Mouse (Mus musculus): ENCODE data around the gene 4930507D05Rik. TPM values are rescaled to one million over a fixed set of nuclear protein-coding genes. Genes with fewer than 3 reads are reported as not detected.
"Not testable (repeated sequence)": the region's sequence is repeated elsewhere in the genome, so short reads cannot be mapped to it uniquely, and the experiment has no call there.

The 4930507D05Rik gene
- polyA plus RNA-seq, 1 experiment: not detected

GRCm38 (mm10) chr10:62471105-62471504 is 21.8 kb downstream of the 4930507D05Rik start:
- Histone ChIP-seq H3K4me3 (ENCODE audit: insufficient read depth, low read length) (no peak overlapping the region), H3K4me1 (ENCODE audit: control insufficient read depth, insufficient read depth, low read length) (0 out of 2 replicates have a peak, but pooled peaks cover 4% of the 10 kb centered on the region), H3K27ac (ENCODE audit: insufficient read depth, low read depth, low read length) (no peak overlapping the region)
- no peak for TF ChIP-seq POLR2A (IDR thresholded peaks at IDR 0.05; ENCODE audit: borderline replicate concordance, low read depth, low read length)
- TF ChIP-seq CTCF (IDR thresholded peaks at IDR 0.05; ENCODE audit: low read depth, low read length): no peak

- Histone ChIP-seq H3K27ac (ENCODE audit: insufficient read depth, low read depth, low read length) (no peak overlapping the region), H3K4me1 (ENCODE audit: control insufficient read depth, insufficient read depth, low read length) (0 out of 2 replicates have a peak, but pooled peaks cover 2% of the 10 kb centered on the region), H3K4me3 (ENCODE audit: insufficient read depth, low read length) (no peak overlapping the region)
- TF ChIP-seq POLR2A (IDR thresholded peaks at IDR 0.05; ENCODE audit: borderline replicate concordance, low read depth, low read length) (no peak), CTCF (IDR thresholded peaks at IDR 0.05; ENCODE audit: low read depth, low read length) (no peak)
Observed at GRCm38 (mm10) chr10:62474944-62475343, 25.7 kb downstream of the 4930507D05Rik start.

DNA sequence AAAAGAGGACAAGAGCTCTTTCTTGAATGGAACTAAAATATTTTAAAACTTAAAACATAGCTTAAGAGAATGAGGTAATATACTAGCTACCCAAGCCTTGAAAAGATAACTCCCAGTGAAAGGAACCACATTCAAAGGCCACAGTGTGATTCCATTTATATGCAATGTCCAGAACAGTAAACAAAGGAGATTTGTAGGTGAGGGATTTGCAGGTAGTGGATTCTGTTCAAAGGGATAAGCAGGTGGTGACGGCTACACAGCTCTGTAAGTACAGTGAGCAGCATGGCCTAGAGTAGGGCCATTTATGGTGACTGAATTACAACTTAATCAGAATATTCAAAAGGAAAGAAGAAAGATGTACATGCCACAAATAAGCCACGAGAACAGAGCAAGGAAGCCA is 27.7 kb downstream of the 4930507D05Rik start:
- Histone ChIP-seq H3K27ac (ENCODE audit: insufficient read depth, low read depth, low read length) (no peak overlapping the region), H3K4me3 (ENCODE audit: insufficient read depth, low read length) (no peak overlapping the region), H3K4me1 (ENCODE audit: control insufficient read depth, insufficient read depth, low read length) (peaks cover 5% of the 10 kb centered on the region; the same call in 1 of the 2 replicates)
- TF ChIP-seq CTCF (IDR thresholded peaks at IDR 0.05; ENCODE audit: low read depth, low read length) (no peak), POLR2A (IDR thresholded peaks at IDR 0.05; ENCODE audit: borderline replicate concordance, low read depth, low read length) (no peak)

DNA sequence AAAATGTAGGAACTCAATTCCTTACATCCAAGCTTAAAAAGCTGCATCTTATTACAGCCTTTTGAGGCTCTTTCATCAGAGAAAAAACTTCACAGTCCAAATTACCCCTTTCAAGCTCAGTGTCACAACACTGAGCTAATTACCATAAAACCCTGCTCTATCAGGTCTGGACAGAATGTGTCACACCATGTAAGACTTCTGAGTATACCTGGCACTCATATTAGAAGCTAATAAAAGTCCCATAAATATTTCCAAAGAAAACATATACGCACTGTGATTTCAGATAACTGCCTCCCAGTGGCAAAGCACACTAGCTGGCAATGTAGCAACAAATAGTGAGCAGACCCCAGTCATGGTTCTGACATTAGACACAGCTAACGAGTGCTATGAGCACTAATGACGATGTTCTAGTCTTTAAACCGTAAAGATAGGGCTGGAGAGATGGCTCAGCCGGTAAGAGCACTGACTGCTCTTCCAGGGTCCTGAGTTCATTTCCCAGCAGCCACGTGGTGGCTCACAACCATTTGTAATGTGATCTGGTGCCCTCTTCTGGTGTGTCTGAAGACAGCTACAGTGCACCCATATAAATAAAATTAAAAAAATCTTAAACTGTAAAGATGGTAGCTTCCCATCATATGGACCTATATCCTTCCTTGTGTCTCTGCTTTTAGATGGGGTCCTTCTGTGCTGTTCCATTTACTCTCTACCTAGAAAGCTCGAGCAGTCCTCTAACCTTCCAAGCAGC is 32.0 kb downstream of the 4930507D05Rik start:
- H3K4me3 ChIP-seq (ENCODE audit: insufficient read depth, low read length): no peak overlapping the region
- peaks cover 23% of the 10 kb centered on the region for H3K4me1 ChIP-seq (ENCODE audit: control insufficient read depth, insufficient read depth, low read length)
- TF ChIP-seq CTCF (IDR thresholded peaks at IDR 0.05; ENCODE audit: low read depth, low read length) (no peak), POLR2A (IDR thresholded peaks at IDR 0.05; ENCODE audit: borderline replicate concordance, low read depth, low read length) (no peak)
- H3K27ac ChIP-seq (ENCODE audit: insufficient read depth, low read depth, low read length): no peak overlapping the region

DNA sequence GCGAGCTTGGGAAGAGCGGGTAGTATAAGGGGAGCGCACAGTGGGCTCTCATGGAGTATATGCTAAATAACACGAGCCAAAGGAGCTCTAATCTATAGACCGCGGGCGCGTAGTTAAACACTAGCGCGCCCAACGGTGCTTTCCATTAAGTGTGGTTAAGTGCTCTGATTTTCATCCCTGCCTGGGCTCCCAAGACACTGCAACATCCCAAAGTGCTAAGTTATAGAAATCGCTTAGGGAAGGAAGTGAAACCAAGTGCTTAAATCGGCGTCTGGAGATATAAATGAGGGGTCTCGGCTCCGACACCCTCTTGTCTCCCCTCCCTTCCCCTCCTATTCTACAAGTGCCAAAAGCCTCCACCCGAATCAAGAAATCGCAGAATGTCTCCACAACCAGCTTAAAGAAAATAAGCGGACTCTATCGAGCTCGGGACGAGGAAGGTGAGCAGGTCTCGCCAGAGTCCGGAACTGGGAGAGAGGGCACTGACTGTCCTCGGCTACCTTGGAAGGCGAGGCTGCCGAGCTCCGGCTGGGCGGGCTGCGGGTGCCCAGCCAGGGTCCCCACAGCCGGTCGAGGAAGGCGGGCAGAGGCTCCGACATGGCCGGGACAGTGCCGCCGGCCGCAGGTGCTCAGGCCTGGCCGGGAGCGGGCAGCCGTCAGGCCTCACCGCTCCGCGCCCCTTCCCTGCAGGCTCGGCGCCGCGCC is 36.7 kb downstream of the 4930507D05Rik start:
- Histone ChIP-seq H3K4me1 (ENCODE audit: control insufficient read depth, insufficient read depth, low read length) (peaks cover 34% of the 10 kb centered on the region), H3K4me3 (ENCODE audit: insufficient read depth, low read length) (peak overlapping the region; percentile 92), H3K27ac (ENCODE audit: insufficient read depth, low read depth, low read length) (peak overlapping the region; percentile 92)
- TF ChIP-seq POLR2A (IDR thresholded peaks at IDR 0.05; ENCODE audit: borderline replicate concordance, low read depth, low read length) (no peak), CTCF (IDR thresholded peaks at IDR 0.05; ENCODE audit: low read depth, low read length) (no peak)

- peaks cover 38% of the 10 kb centered on the region for H3K4me1 ChIP-seq (ENCODE audit: control insufficient read depth, insufficient read depth, low read length)
Observed at GRCm38 (mm10) chr10:62486618-62487415, 37.5 kb downstream of the 4930507D05Rik start, which contains the start of gene Vps26a. Gene Vps26a (minus strand): TSS chr10:62486805.

DNA sequence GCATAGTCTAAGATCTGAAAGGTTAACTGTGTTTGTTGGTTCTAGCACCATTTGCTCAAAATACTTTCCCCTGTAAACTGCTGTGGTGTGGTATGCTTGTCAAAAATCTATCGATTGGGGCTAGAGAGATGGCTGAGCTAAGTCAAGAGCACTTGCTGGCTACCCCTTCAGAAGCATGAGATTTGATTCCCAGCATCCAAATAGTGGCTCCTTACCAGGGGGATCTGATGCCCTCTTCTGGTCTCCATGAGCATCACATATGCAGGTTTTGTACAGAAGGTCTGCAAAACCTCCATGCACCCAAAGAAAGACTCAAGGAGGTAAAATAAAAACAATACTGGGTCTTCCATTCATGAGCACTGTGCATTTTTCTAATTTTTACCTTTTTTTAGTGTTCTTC is 39.0 kb downstream of the 4930507D05Rik start:
- Histone ChIP-seq H3K4me1 (ENCODE audit: control insufficient read depth, insufficient read depth, low read length) (peaks cover 32% of the 10 kb centered on the region), H3K27ac (ENCODE audit: insufficient read depth, low read depth, low read length) (no peak overlapping the region), H3K4me3 (ENCODE audit: insufficient read depth, low read length) (no peak overlapping the region)
- TF ChIP-seq CTCF (IDR thresholded peaks at IDR 0.05; ENCODE audit: low read depth, low read length) (no peak), POLR2A (IDR thresholded peaks at IDR 0.05; ENCODE audit: borderline replicate concordance, low read depth, low read length) (no peak)

More at GRCm38 (mm10) chr10:62486618-62487415, 37.5 kb downstream of the 4930507D05Rik start, which contains the start of gene Vps26a:
- peak within 1 kb of the TSS; percentile 96 for H3K27ac ChIP-seq (ENCODE audit: insufficient read depth, low read depth, low read length)
- peak within 1 kb of the TSS; percentile 92 for H3K4me3 ChIP-seq (ENCODE audit: insufficient read depth, low read length)
- no peak for TF ChIP-seq POLR2A (IDR thresholded peaks at IDR 0.05; ENCODE audit: borderline replicate concordance, low read depth, low read length)
- no peak for TF ChIP-seq CTCF (IDR thresholded peaks at IDR 0.05; ENCODE audit: low read depth, low read length)

GRCm38 (mm10) chr10:62491681-62492080 is 42.4 kb downstream of the 4930507D05Rik start:
- not testable (repeated sequence) for H3K4me3 ChIP-seq (ENCODE audit: insufficient read depth, low read length)
- H3K27ac ChIP-seq (ENCODE audit: insufficient read depth, low read depth, low read length): peak overlapping the region; percentile 90
- H3K4me1 ChIP-seq (ENCODE audit: control insufficient read depth, insufficient read depth, low read length): peaks cover 20% of the 10 kb centered on the region

GRCm38 (mm10) chr10:62500088-62500915 is 51.0 kb downstream of the 4930507D05Rik start:
- TF ChIP-seq CTCF (IDR thresholded peaks at IDR 0.05; ENCODE audit: low read depth, low read length): peak; percentile 67
- no peak for TF ChIP-seq POLR2A (IDR thresholded peaks at IDR 0.05; ENCODE audit: borderline replicate concordance, low read depth, low read length)
- Histone ChIP-seq H3K4me1 (ENCODE audit: control insufficient read depth, insufficient read depth, low read length) (peaks cover 25% of the 10 kb centered on the region), H3K4me3 (ENCODE audit: insufficient read depth, low read length) (peak overlapping the region; percentile 35), H3K27ac (ENCODE audit: insufficient read depth, low read depth, low read length) (peak overlapping the region; percentile 18)

Other genes starting within 250 kb of the 4930507D05Rik start
- gene Tspan15, start 218.2 kb upstream of the 4930507D05Rik start, polyA plus RNA-seq (2012; ENCODE audit: insufficient read depth, insufficient read length, missing spikeins): 0.37 TPM in 1 of 2 replicates, not detected in the other
- gene Tacr2, start 197.1 kb upstream of the 4930507D05Rik start, polyA plus RNA-seq (2012; ENCODE audit: insufficient read depth, insufficient read length, missing spikeins): not detected in 2 replicates
- gene Hk1, start 69.6 kb upstream of the 4930507D05Rik start, polyA plus RNA-seq (2012; ENCODE audit: insufficient read depth, insufficient read length, missing spikeins): 37.9 and 45.1 TPM in 2 replicates
- not detected in 2 replicates for gene Hkdc1, start 27.0 kb upstream of the 4930507D05Rik start, polyA plus RNA-seq (2012; ENCODE audit: insufficient read depth, insufficient read length, missing spikeins)
- gene Supv3l1, start 249 bp downstream of the 4930507D05Rik start, polyA plus RNA-seq (2012; ENCODE audit: insufficient read depth, insufficient read length, missing spikeins): 9.4 and 14.4 TPM in 2 replicates
- gene Vps26a, start 37.3 kb downstream of the 4930507D05Rik start, polyA plus RNA-seq (2012; ENCODE audit: insufficient read depth, insufficient read length, missing spikeins): 110 and 117 TPM in 2 replicates
- 253 and 281 TPM in 2 replicates for gene Srgn, start 78.0 kb downstream of the 4930507D05Rik start, polyA plus RNA-seq (2012; ENCODE audit: insufficient read depth, insufficient read length, missing spikeins)
- gene Kif1bp, start 129.0 kb downstream of the 4930507D05Rik start, polyA plus RNA-seq (2012; ENCODE audit: insufficient read depth, insufficient read length, missing spikeins): 36.9 and 40.0 TPM in 2 replicates
- 16.7 and 18.1 TPM in 2 replicates for gene Ddx21, start 152.8 kb downstream of the 4930507D05Rik start, polyA plus RNA-seq (2012; ENCODE audit: insufficient read depth, insufficient read length, missing spikeins)
- 57.7 and 59.5 TPM in 2 replicates for gene Ddx50, start 201.7 kb downstream of the 4930507D05Rik start, polyA plus RNA-seq (2012; ENCODE audit: insufficient read depth, insufficient read length, missing spikeins)

All from bone marrow macrophage, adult 2 months (primary cell).